Mouse (Mus musculus) midbrain, embryonic 15.5 days (tissue): ENCODE data around the gene Epor. TPM values are rescaled to one million over a fixed set of nuclear protein-coding genes. Genes with fewer than 3 reads are reported as not detected.

Source experiments
- ATAC-seq: fragments of 200-750 bp; cut with Nextera tagmentation; replicated peaks from 2 replicates; pipeline ENCODE4 v1.8.0; 2017; ENCODE audit warnings: moderate TSS enrichment
- H3K27ac ChIP-seq: fragments of 300-500 bp; sonication (generic); 2 replicates; pipeline ENCODE4 v1.5.1; 2015; ENCODE audit warnings: mild to moderate bottlenecking, inconsistent platforms
- H3K27me3 ChIP-seq: fragments of 300-500 bp; sonication (generic); replicated peaks from 2 replicates; pipeline ENCODE4 v1.6.1; 2015; ENCODE audit warnings: inconsistent platforms
- H3K36me3 ChIP-seq: fragments of 300-500 bp; sonication (generic); replicated peaks from 2 replicates; pipeline ENCODE4 v1.6.1; 2015; ENCODE audit warnings: inconsistent platforms
- H3K4me1 ChIP-seq: fragments of 300-500 bp; sonication (generic); 2 replicates; pipeline ENCODE4 v1.6.1; 2015; ENCODE audit warnings: inconsistent platforms
- H3K4me2 ChIP-seq: fragments of 300-500 bp; sonication (generic); 2 replicates; pipeline ENCODE4 v1.6.1; 2015; ENCODE audit warnings: inconsistent platforms, mild to moderate bottlenecking, moderate library complexity
- H3K4me3 ChIP-seq: fragments of 300-500 bp; sonication (generic); 2 replicates; pipeline ENCODE4 v1.5.1; 2015; ENCODE audit warnings: mild to moderate bottlenecking, inconsistent platforms
- H3K9ac ChIP-seq: fragments of 300-500 bp; sonication (generic); 2 replicates; pipeline ENCODE4 v1.6.1; 2015; ENCODE audit warnings: mild to moderate bottlenecking, inconsistent platforms
- H3K9me3 ChIP-seq: fragments of 300-500 bp; sonication (generic); 2 replicates; pipeline ENCODE4 v1.6.1; 2016; ENCODE audit warnings: inconsistent platforms
- WGBS: fragments of 180-500 bp; shearing (Covaris S2); methylation state at CpG from one replicate; pipeline ENCODE4 v1.1.7; 2015; ENCODE audit warnings: mixed read lengths; 5-methylcytosine and 5-hydroxymethylcytosine counted together
- polyA plus RNA-seq: library from polyadenylated mRNA; unstranded; fragments of >200 nt; fragmentation: Nextera tagmentation; extraction: Ambion mirVana; gene quantifications from 2 replicates; pipeline ENCODE4 v1.2.1, GENCODE M21; 2015

The Epor gene
- polyA plus RNA-seq, 1 experiment from 2014 or later, result 1.9 TPM

DNA sequence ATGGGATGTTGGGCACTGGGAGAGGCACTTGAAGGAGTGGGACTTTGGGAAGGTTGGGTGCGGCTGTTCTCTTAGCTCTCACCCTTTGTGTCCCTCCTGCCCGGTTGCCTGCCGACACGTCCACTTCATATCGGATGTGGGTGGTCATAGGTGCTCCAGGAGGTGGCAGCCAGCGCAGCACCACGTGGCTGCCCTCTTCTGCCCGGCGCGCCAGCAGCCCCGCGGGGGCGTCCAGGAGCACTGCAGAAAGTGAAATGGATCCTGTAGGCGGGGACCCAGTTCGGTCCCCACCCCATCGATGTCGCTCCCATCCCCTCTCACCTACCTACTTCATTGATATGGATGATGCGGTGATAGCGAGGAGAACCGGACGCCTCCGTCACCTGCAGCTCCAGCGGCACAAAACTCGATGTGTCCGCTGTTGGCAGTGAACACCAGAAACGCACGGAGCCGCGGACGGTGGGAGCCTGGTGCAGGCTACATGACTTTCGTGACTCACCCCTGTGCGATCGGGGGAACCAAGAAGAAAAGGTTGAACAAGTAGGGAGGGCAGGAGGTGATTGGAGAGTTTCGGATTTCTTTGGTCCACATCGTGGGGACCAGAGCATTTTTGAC, 1.8 kb downstream of the Epor start:
- Histone ChIP-seq H3K4me2 (peak overlapping the region; percentile 65), H3K9me3 (no peaks in the 10 kb centered on the region), H3K4me3 (peak overlapping the region; percentile 32), H3K27me3 (peaks cover 51% of the 10 kb centered on the region), H3K27ac (no peak overlapping the region), H3K9ac (no peak overlapping the region), H3K36me3 (no peaks in the 10 kb centered on the region), H3K4me1 (peaks cover 26% of the 10 kb centered on the region)
- no peak for ATAC-seq
- 2% methylated on average over 35 of the region's 35 CpGs for WGBS

DNA sequence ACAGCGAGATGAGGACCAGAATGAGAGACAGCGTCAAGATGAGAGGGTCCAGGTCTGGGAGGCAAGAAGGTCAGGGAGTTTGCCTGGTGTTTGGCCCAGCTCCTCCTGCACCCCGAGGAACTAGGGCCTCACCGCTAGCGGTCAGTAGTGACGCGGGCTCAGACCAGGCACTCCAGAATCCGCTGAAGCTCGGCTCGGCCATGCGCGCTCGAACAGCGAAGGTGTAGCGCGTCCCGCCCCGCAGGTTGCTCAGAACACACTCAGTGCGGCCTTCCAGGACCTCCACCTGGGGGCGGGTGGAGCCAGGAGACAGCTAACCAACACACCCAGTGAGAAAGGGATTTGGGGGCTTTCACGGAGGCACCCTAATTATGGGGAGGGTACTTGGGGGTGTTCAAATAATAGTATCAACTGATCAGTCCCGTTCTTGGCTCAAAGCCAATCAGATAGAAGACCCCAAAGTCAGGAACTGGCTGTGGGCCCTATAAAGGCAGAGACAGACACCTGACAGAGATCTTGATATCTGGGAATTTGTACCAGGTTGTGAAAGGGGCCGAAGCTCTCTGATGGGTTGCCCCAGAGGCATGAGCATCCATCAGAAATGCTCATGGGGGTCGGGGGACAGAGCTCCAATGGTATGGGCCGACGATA, 2.6 kb downstream of the Epor start:
- no peaks in the 10 kb centered on the region for H3K36me3 ChIP-seq
- H3K27me3 ChIP-seq, result peaks cover 51% of the 10 kb centered on the region
- no peaks in the 10 kb centered on the region for H3K9me3 ChIP-seq
- no peak overlapping the region for H3K4me3 ChIP-seq
- H3K9ac ChIP-seq, result no peak overlapping the region
- peaks cover 29% of the 10 kb centered on the region for H3K4me1 ChIP-seq
- H3K4me2 ChIP-seq, result peak overlapping the region; percentile 20; the same call in 1 of the 2 replicates
- no peak overlapping the region for H3K27ac ChIP-seq
- ATAC-seq, result no peak
- 10% methylated on average over 26 of the region's 26 CpGs for WGBS

DNA sequence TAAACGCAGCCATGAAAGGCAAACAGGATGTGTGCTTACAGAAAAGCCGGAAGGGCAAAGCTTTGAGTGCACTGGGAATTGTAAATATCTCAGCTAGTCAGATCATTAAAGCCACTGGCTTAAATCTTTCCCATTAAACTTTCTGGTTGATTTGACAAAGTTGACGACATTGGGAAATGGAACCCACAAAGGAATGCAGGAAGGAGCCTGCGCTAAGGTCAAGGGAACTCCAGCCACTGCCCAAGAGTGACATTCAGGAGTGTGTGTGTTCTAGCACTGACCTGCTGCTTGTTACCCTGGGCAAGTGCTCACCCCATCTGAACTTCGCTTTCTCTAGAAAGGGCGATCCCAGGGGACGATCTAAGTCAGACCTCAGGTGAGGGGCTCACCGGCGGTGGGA, 3.2 kb downstream of the Epor start:
- Histone ChIP-seq H3K4me2 (no peak overlapping the region), H3K4me1 (peaks cover 31% of the 10 kb centered on the region), H3K9me3 (no peaks in the 10 kb centered on the region), H3K4me3 (no peak overlapping the region), H3K27ac (no peak overlapping the region), H3K9ac (no peak overlapping the region), H3K27me3 (peaks cover 51% of the 10 kb centered on the region), H3K36me3 (no peaks in the 10 kb centered on the region)
- WGBS, result 50% methylated on average over 9 of the region's 9 CpGs
- ATAC-seq, result no peak

DNA sequence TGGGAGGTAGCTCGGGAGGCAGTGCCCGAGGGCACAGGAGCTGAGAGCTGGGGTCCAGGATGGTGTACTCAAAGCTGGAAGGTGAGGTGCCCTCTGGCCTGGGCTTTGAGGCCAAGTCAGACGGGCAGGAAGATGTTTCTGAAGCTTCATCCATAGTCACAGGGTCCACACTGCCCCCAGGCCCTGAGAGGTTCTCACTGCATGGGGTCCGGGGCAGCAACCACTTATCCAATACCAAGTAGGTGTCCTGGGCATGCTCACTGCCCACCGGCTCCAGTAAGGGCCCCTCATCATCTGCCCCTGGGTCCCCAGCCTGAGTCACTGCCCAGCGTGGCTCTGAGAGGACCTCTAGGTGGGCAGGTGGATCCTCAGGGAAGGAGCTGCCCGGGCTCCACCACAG, 4.1 kb downstream of the Epor start:
- WGBS, result 86% methylated on average over 7 of the region's 7 CpGs
- peaks cover 51% of the 10 kb centered on the region for H3K27me3 ChIP-seq
- ATAC-seq, result no peak

DNA sequence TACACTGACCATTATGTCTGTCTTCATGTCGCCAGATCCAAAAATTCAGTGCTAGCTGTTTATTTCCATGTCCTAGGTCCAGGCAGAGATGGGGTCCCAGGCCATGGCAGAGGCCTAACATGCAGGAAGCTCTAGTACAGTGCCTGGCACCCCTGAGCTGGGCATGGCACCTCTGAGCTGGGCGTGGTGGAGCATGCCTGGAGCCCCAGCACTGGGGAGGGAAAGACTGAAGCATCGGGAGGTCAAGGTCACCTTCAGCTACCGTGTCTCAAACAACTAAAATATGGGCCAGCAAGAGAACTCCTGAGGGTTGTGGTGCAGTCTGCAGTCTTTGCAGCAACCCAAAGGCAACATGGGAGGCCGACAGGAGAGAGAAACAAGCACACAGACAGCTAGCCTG, 4.9 kb downstream of the Epor start:
- 93% methylated on average over 5 of the region's 5 CpGs for WGBS
- Histone ChIP-seq H3K36me3 (no peaks in the 10 kb centered on the region), H3K4me1 (peaks cover 49% of the 10 kb centered on the region), H3K4me3 (no peak overlapping the region), H3K9ac (no peak overlapping the region), H3K27ac (no peak overlapping the region), H3K27me3 (peaks cover 46% of the 10 kb centered on the region), H3K4me2 (no peak overlapping the region), H3K9me3 (no peaks in the 10 kb centered on the region)
- no peak for ATAC-seq

More for the DNA sequence above, 4.1 kb downstream of the Epor start:
- no peaks in the 10 kb centered on the region for H3K36me3 ChIP-seq
- H3K4me1 ChIP-seq, result peaks cover 40% of the 10 kb centered on the region
- H3K9me3 ChIP-seq, result no peaks in the 10 kb centered on the region
- H3K4me3 ChIP-seq, result no peak overlapping the region
- H3K9ac ChIP-seq, result no peak overlapping the region
- H3K27ac ChIP-seq, result no peak overlapping the region
- H3K4me2 ChIP-seq, result no peak overlapping the region

DNA sequence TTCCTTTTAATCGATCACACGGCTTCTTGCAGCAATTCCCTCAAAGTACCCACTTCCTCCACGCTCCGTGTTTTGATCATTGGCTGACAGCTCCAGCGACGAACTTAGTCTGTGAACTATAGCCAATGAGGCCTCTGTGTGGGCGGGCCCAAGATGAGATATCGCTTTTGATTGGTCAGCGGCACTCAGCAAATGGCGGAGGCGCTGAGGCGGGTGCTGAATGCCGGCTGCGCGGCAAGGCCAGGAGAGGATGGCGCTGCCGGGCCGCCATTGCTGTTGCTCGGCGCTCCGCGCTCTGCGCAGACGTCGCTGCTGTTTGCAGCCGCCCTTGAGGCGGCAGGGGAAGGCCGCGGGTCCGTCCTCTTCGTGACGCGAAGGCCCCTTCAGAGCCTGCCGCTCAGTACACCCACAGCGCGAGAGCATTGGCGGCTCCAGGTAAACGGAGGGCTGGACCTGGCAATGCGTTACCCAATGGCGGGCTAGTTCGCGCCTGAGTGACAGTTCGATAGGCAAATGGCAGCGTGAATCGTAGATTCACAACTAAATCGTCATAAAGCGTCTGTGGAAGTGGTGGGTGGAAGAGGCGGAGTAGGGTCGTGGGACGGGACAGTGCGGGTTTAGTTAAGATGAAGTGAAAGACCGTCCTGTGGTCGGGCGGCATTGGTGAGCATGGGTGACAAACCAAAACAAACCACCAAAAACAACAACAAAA, 7.6 kb downstream of the Epor start, which contains the start of gene Swsap1:
Gene Swsap1 (plus strand): TSS at position 186 of the 712 bp plus-strand sequence.
- peak within 1 kb of the TSS; percentile 97 for H3K27ac ChIP-seq
- ATAC-seq, result peak; percentile 98
- no peaks in the 10 kb centered on the region for H3K9me3 ChIP-seq
- H3K4me1 ChIP-seq, result peaks cover 35% of the 10 kb centered on the region
- peak within 1 kb of the TSS; percentile 74 for H3K4me2 ChIP-seq
- under 1% methylated on average over 54 of the region's 54 CpGs for WGBS
- H3K27me3 ChIP-seq, result peaks cover 19% of the 10 kb centered on the region
- H3K4me3 ChIP-seq, result peak within 1 kb of the TSS; percentile 69
- H3K36me3 ChIP-seq, result no peaks in the 10 kb centered on the region
- H3K9ac ChIP-seq, result peak within 1 kb of the TSS; percentile 77

DNA sequence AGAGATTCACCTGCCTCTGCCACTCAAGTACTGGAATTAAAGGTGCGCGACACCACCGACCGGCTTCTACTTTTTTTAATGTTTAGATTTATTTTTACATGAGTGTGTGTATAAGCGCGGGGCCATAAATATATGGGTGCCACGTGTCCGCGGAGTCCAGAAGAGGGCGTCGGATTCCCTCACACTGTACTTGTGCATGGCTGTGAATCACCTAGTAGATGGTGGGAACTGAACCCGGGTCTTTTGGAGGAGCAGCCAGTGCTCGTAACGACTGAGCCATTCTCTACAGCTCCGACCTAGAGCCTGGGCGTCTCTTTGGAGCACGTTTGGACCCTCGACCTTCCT, 8.1 kb downstream of the Epor start:
- Histone ChIP-seq H3K36me3 (no peaks in the 10 kb centered on the region), H3K27me3 (peaks cover 14% of the 10 kb centered on the region), H3K4me2 (peak overlapping the region; percentile 74), H3K27ac (peak overlapping the region; percentile 97), H3K4me3 (peak overlapping the region; percentile 69), H3K9ac (peak overlapping the region; percentile 41), H3K4me1 (peaks cover 35% of the 10 kb centered on the region), H3K9me3 (no peaks in the 10 kb centered on the region)
- ATAC-seq, result peak; percentile 63
- 2% methylated on average over 18 of the region's 18 CpGs for WGBS

DNA sequence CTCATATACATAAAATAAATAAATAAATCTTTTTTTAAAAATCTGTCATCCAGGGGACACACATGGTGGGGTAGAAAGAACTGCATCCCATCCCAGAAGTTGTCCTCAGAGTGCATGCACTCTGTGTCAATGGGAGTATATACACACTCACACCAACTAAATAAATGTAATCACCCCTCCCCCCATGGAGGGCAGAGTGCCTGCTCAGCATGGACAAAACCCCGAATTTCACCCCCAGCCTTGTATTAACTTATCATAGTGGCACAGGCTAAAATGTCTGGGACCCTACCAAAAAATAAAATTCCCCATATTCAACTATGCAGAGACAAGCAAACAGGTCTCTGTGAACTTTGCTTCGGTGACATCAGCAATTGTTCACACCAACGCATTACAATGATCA, 8.7 kb downstream of the Epor start:
- Histone ChIP-seq H3K4me3 (no peak overlapping the region), H3K4me2 (peak overlapping the region; percentile 74; the same call in 1 of the 2 replicates), H3K9me3 (no peaks in the 10 kb centered on the region), H3K27me3 (peaks cover 8% of the 10 kb centered on the region), H3K4me1 (peaks cover 35% of the 10 kb centered on the region), H3K9ac (no peak overlapping the region), H3K36me3 (no peaks in the 10 kb centered on the region), H3K27ac (peak overlapping the region; percentile 97; the same call in 1 of the 2 replicates)
- WGBS, result 73% methylated on average over 3 of the region's 3 CpGs
- ATAC-seq, result no peak

DNA sequence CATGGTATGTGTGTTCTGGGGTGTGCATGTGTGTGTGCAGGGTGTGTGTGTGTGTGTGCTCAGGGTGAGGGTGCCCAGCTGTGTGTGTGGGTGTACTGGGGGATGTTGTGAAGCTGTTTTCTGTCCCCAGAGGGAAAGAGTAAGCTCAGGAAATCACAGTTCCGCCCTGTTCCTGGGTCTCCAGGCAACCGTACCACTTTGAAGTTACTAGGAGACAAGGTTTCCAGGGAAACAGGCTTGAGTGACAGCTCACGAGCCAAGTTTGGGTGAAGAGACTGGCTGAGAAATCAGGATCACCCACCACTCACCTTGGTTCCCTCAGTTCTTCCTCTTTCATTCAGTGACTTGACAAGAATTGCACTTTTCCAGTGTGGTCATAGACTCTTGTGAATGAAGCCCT, 9.7 kb downstream of the Epor start:
- Histone ChIP-seq H3K9ac (no peak overlapping the region), H3K36me3 (no peaks in the 10 kb centered on the region), H3K27me3 (no peaks in the 10 kb centered on the region), H3K27ac (peak overlapping the region; percentile 76), H3K4me1 (peaks cover 35% of the 10 kb centered on the region), H3K4me3 (no peak overlapping the region), H3K4me2 (peak overlapping the region; percentile 24), H3K9me3 (no peaks in the 10 kb centered on the region)
- 0% methylated on average over 3 of the region's 3 CpGs for WGBS
- ATAC-seq, result peak; percentile 10

DNA sequence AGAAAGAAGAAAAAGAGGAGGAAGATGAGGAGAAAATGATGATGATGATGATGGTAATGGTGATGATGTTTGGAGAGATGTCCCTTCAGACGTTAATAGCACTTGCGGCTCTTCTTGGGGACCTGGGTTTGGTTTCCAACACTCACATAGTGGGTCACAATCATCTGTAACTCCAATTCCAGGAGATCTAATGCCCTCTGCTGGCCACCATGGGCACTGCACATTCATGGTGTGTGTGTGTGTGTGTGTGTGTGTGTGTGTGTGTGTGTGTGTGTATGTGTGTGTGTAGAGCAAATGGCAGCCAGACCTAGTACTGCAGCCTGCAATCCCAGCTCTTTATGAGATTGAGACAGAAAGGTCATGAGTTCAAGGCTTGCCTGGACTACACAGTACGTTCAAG, 11.3 kb downstream of the Epor start:
- no peak overlapping the region for H3K4me3 ChIP-seq
- H3K9me3 ChIP-seq, result no peaks in the 10 kb centered on the region
- H3K36me3 ChIP-seq, result no peaks in the 10 kb centered on the region
- no peaks in the 10 kb centered on the region for H3K27me3 ChIP-seq
- no peak overlapping the region for H3K27ac ChIP-seq
- H3K4me2 ChIP-seq, result no peak overlapping the region
- 81% methylated on average over 3 of the region's 3 CpGs for WGBS
- no peak for ATAC-seq
- peaks cover 35% of the 10 kb centered on the region for H3K4me1 ChIP-seq
- no peak overlapping the region for H3K9ac ChIP-seq

DNA sequence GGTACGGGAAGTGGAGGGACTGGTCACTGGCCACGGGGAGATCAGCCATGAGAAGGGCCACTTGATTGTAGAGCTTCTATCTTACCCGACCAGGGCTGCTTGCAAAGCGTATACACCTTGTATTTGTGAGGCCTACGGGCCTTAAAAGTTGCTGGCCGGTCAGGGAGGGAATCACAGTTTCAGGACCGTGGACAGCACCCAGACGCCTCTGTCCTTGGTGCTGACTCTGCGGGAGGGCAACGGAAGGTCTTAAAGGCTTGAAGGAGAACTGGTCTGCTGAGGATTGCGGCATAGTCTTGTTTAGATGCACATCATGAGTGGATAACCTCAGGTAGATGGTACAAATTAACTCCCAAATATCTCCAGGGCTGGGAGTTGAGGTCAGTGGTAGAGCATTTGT, 13.0 kb downstream of the Epor start:
- Histone ChIP-seq H3K9ac (no peak overlapping the region), H3K27me3 (no peaks in the 10 kb centered on the region), H3K4me1 (peaks cover 27% of the 10 kb centered on the region), H3K9me3 (no peaks in the 10 kb centered on the region), H3K36me3 (no peaks in the 10 kb centered on the region; the same call in 1 of the 2 replicates), H3K4me2 (no peak overlapping the region), H3K4me3 (no peak overlapping the region), H3K27ac (no peak overlapping the region)
- WGBS, result 24% methylated on average over 11 of the region's 11 CpGs
- ATAC-seq, result no peak

DNA sequence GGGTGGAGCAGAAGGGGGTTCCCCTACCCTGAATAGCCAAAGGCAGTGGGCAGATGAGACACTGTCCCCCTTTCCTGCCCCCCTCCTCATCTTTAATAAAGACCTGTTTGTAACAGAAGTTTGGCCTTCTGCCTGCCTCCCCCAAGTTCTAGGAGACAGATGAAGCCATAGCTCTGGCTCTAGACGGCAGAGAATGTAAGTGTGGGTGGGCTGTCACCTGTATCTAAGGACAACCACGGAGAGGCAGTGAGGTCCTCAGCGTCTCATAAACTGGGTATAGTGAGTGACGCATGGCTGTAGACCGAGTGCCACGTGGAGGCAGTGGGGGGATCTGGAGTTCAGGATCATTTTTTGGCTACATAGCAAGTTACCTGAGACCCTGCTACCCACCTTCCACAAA, 14.5 kb downstream of the Epor start:
- H3K4me1 ChIP-seq, result peaks cover 12% of the 10 kb centered on the region
- no peak overlapping the region for H3K4me2 ChIP-seq
- no peak overlapping the region for H3K27ac ChIP-seq
- no peak overlapping the region for H3K4me3 ChIP-seq
- 65% methylated on average over 6 of the region's 6 CpGs for WGBS
- ATAC-seq, result no peak
- H3K27me3 ChIP-seq, result no peaks in the 10 kb centered on the region
- H3K9ac ChIP-seq, result no peak overlapping the region
- no peaks in the 10 kb centered on the region for H3K9me3 ChIP-seq
- H3K36me3 ChIP-seq, result no peaks in the 10 kb centered on the region; the same call in 1 of the 2 replicates
